Mouse (Mus musculus) lung, embryonic 15.5 days (tissue): Measurements from ENCODE around the gene Gm49369. TPM values are rescaled to one million over a fixed set of nuclear protein-coding genes. Genes with fewer than 3 reads are reported as not detected.

Experiments
- polyA plus RNA-seq: library from polyadenylated mRNA; unstranded; fragments of >200 nt; fragmentation: Nextera tagmentation; extraction: Ambion mirVana; gene quantifications from 2 replicates; pipeline ENCODE4 v1.2.1, GENCODE M21; 2015

The Gm49369 gene
- polyA plus RNA-seq, 1 experiment from 2014 or later, result 0.72 TPM

Other genes with a start within 250 kb of the Gm49369 start
- not detected in 2 replicates for gene Gm39115, start 246.6 kb downstream of the Gm49369 start, polyA plus RNA-seq
- gene Gm45337, start 238.1 kb downstream of the Gm49369 start, polyA plus RNA-seq, result not detected in 2 replicates
- not detected in 2 replicates for gene Gm29735, start 225.6 kb downstream of the Gm49369 start, polyA plus RNA-seq
- not detected in 2 replicates for gene Gm4553, start 216.9 kb downstream of the Gm49369 start, polyA plus RNA-seq
- gene Krtap5-2, start 206.7 kb downstream of the Gm49369 start, polyA plus RNA-seq, result not detected in 2 replicates
- not detected in 2 replicates for gene Gm10153, start 192.3 kb downstream of the Gm49369 start, polyA plus RNA-seq
- not detected in 2 replicates for gene Krtap5-3, start 181.3 kb downstream of the Gm49369 start, polyA plus RNA-seq
- not detected in 2 replicates for gene Gm7579, start 170.8 kb downstream of the Gm49369 start, polyA plus RNA-seq
- not detected in 2 replicates for gene Krtap5-5, start 152.7 kb downstream of the Gm49369 start, polyA plus RNA-seq
- not detected in 2 replicates for gene Gm40460, start 141.6 kb downstream of the Gm49369 start, polyA plus RNA-seq
- gene Gm2431, start 124.3 kb downstream of the Gm49369 start, polyA plus RNA-seq, result not detected in 2 replicates
- not detected in 2 replicates for gene Gm4559, start 108.3 kb downstream of the Gm49369 start, polyA plus RNA-seq
- not detected in 2 replicates for gene Krtap5-1, start 85.5 kb downstream of the Gm49369 start, polyA plus RNA-seq
- not detected in 2 replicates for gene Krtap5-4, start 79.1 kb downstream of the Gm49369 start, polyA plus RNA-seq
- 5.4 and 5.7 TPM in 2 replicates for gene Ifitm10, start 8.9 kb downstream of the Gm49369 start, polyA plus RNA-seq
- 272 and 299 TPM in 2 replicates for gene Ctsd, start 5.4 kb upstream of the Gm49369 start, polyA plus RNA-seq
- gene Syt8, start 52.2 kb upstream of the Gm49369 start, polyA plus RNA-seq, result 0.34 and 0.87 TPM in 2 replicates
- 2.4 and 7.4 TPM in 2 replicates for gene Tnni2, start 59.1 kb upstream of the Gm49369 start, polyA plus RNA-seq
- 125 and 130 TPM in 2 replicates for gene Lsp1, start 78.1 kb upstream of the Gm49369 start, polyA plus RNA-seq
- gene Tnnt3, start 116.2 kb upstream of the Gm49369 start, polyA plus RNA-seq, result 2.5 and 5.1 TPM in 2 replicates
- gene Mrpl23, start 150.0 kb upstream of the Gm49369 start, polyA plus RNA-seq, result 22.8 and 28.3 TPM in 2 replicates